Mouse (Mus musculus): ENCODE data around the gene Psap. TPM values are rescaled to one million over a fixed set of nuclear protein-coding genes. Genes with fewer than 3 reads are reported as not detected.

Psap gene
- polyA plus RNA-seq, 1 experiment from 2014 or later, result 1,741 TPM

DNA sequence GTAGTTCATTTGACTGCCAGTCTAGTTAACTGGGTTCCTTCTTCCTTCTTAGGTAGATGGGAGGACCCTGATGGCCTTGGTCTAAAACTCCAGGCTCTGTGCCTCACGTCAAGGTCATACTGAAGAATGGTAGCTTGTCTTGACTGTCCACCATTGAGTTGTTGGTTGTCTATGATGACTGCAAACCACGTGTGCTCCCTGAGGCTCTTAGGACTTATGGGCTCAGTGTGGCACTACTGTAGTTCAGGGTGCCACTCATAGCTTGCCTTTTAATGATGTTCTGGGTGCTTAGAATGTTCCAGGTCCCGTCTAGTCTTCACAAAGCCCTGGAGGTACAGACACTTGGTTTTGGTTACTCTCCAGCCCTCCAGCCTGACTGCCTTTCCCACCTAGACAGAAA is 1.4 kb downstream of the Psap start:
- in situ Hi-C loops (cut with MboI; ENCODE audit: low pct_unique_long_range_greater_than_20kb), result no loop called here
- POLR2A ChIA-PET, result interaction anchor here (0.7 to 1.7 kb wide), 3 partner anchors 11 to 26 kb away, joined by 3 read pairs; no protein-coding TSS in a partner anchor
- no peaks in the 10 kb centered on the region for H3K27me3 ChIP-seq
- CTCF ChIA-PET, result interaction anchor here (0.8 kb wide), 1 partner anchor 15 kb away, joined by 3 read pairs; no protein-coding TSS in a partner anchor
- DNase-seq (ENCODE audit: low read depth, low spot score) (no peak), ATAC-seq (no peak)
- TF ChIP-seq CTCF (IDR thresholded peaks at IDR 0.05), result no peak

- in situ Hi-C loops (cut with MboI; ENCODE audit: low pct_unique_long_range_greater_than_20kb), result no loop called here
- CTCF ChIA-PET, result interaction anchor here (0.8 to 1.0 kb wide), 2 partner anchors 15 to 33 kb away, joined by 3 read pairs; no protein-coding TSS in a partner anchor
- POLR2A ChIA-PET, result interaction anchor here (0.9 kb wide), 1 partner anchor 11 kb away, joined by 3 read pairs; no protein-coding TSS in a partner anchor
- no peak for DNase-seq (ENCODE audit: low read depth, low spot score)
- no peak for TF ChIP-seq CTCF (IDR thresholded peaks at IDR 0.05)
- H3K27me3 ChIP-seq, result no peaks in the 10 kb centered on the region
- ATAC-seq, result no peak
Observed at GRCm38 (mm10) chr10:60279290-60279940, 2.0 kb downstream of the Psap start.

DNA sequence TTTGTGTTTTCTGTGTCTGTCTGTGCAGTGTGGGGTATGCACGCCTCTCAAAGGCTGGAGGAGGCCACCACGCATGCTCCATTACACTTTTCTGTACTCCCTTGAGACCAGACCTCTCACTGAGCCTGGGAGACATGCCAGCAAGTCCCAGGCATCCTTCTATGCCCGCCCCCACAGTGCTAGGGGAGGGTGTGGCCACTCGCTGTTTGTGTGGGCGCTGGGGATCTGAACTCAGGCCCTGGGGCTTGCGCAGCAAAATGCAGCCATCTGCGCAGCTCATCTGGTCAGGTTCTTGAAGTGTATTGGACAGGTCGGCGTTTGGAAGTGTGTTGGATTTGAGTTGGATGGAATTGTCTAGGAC is 2.5 kb downstream of the Psap start:
- no peak for DNase-seq (ENCODE audit: low read depth, low spot score)
- no peak for TF ChIP-seq CTCF (IDR thresholded peaks at IDR 0.05)
- ChIA-PET CTCF (interaction anchor here (1.0 kb wide), 1 partner anchor 34 kb away, joined by 3 read pairs; no protein-coding TSS in a partner anchor), POLR2A (interaction anchor here (0.9 kb wide), 1 partner anchor 10 kb away, joined by 3 read pairs; no protein-coding TSS in a partner anchor)
- in situ Hi-C loops (cut with MboI; ENCODE audit: low pct_unique_long_range_greater_than_20kb), result no loop called here
- ATAC-seq, result no peak
- no peaks in the 10 kb centered on the region for H3K27me3 ChIP-seq

- in situ Hi-C loops (cut with MboI; ENCODE audit: low pct_unique_long_range_greater_than_20kb), result no loop called here
- no peak for TF ChIP-seq CTCF (IDR thresholded peaks at IDR 0.05)
- ChIA-PET CTCF (interaction anchor here (1.0 kb wide), 1 partner anchor 34 kb away, joined by 3 read pairs; no protein-coding TSS in a partner anchor), POLR2A (no interaction called here)
- ATAC-seq, result no peak
- no peak for DNase-seq (ENCODE audit: low read depth, low spot score)
- H3K27me3 ChIP-seq, result no peaks in the 10 kb centered on the region
Observed at GRCm38 (mm10) chr10:60280353-60280752, 2.9 kb downstream of the Psap start.

DNA sequence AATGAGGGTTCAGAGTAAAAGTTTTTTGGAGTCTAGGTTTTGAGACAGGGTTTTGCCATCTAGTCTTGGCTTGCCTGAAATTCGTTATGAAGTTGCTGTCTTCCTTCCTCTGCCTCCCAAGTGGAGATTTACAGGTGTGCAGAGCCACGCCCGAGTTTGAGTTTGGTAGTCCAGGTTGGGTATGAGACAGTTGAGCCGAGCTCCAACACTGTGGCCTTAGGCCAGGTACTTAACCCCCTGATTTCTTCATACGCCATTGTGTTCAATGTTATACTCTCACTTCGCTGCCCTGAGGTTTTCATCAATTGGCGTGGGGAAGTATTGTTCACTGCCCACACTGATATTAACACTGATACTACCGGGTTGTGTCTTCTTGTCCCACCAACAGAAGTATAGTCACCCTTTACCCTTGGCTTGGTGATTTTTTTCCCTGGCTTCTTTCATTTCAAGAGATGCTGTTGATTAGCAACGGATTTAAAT is 4.2 kb downstream of the Psap start:
- POLR2A ChIA-PET, result no interaction called here
- CTCF ChIA-PET, result no interaction called here
- no peak for DNase-seq (ENCODE audit: low read depth, low spot score)
- no peak for ATAC-seq
- H3K27me3 ChIP-seq, result no peaks in the 10 kb centered on the region
- no peak for TF ChIP-seq CTCF (IDR thresholded peaks at IDR 0.05)
- in situ Hi-C loops (cut with MboI; ENCODE audit: low pct_unique_long_range_greater_than_20kb), result no loop called here

- ChIA-PET POLR2A (no interaction called here), CTCF (interaction anchor here (1.7 kb wide), 1 partner anchor 124 kb away, joined by 3 read pairs; no protein-coding TSS in a partner anchor)
- no peak for TF ChIP-seq CTCF (IDR thresholded peaks at IDR 0.05)
- no peaks in the 10 kb centered on the region for H3K27me3 ChIP-seq
- in situ Hi-C loops (cut with MboI; ENCODE audit: low pct_unique_long_range_greater_than_20kb), result no loop called here
- DNase-seq (ENCODE audit: low read depth, low spot score) (no peak), ATAC-seq (no peak)
Observed at GRCm38 (mm10) chr10:60282116-60283014, 4.9 kb downstream of the Psap start.

GRCm38 (mm10) chr10:60284248-60284647 is 6.8 kb downstream of the Psap start:
- ChIA-PET POLR2A (interaction anchor here (1.1 kb wide), 1 partner anchor 10 kb away, joined by 4 read pairs; no protein-coding TSS in a partner anchor), CTCF (interaction anchor here (2.4 kb wide), 1 partner anchor 39 kb away, joined by 8 read pairs; no protein-coding TSS in a partner anchor)
- DNase-seq (ENCODE audit: low read depth, low spot score) (no peak), ATAC-seq (no peak)
- no peak for TF ChIP-seq CTCF (IDR thresholded peaks at IDR 0.05)
- no peaks in the 10 kb centered on the region for H3K27me3 ChIP-seq
- in situ Hi-C loops (cut with MboI; ENCODE audit: low pct_unique_long_range_greater_than_20kb), result no loop called here

DNA sequence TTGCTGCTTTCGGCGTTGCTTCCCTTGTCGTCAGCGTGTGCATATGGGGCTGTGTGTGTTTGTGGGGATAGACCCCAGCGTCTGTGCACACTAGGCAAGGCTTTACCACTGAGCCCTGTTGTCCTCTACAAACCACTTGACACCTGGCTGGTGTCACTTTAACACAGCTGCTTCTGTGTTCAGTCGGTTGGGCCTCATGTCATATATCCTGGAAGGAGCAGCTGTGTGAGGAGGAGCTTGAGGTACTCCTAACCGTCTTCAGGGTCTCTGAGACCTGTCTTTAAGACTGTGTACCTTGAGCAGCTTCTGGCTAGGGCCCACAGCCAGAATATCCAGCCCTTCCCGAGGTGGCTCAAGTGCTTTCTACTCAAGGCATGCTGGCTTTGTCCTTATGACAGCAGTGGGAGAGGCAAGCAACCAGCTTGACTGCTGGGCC is 7.3 kb downstream of the Psap start:
- DNase-seq (ENCODE audit: low read depth, low spot score) (no peak), ATAC-seq (no peak)
- ChIA-PET CTCF (interaction anchor here (2.4 kb wide), 1 partner anchor 40 kb away, joined by 8 read pairs; no protein-coding TSS in a partner anchor), POLR2A (interaction anchor here (1.1 kb wide), 1 partner anchor 10 kb away, joined by 4 read pairs; no protein-coding TSS in a partner anchor)
- in situ Hi-C loops (cut with MboI; ENCODE audit: low pct_unique_long_range_greater_than_20kb), result no loop called here
- H3K27me3 ChIP-seq, result no peaks in the 10 kb centered on the region
- no peak for TF ChIP-seq CTCF (IDR thresholded peaks at IDR 0.05)

- POLR2A ChIA-PET, result interaction anchor here (1.1 kb wide), 1 partner anchor 9 kb away, joined by 4 read pairs; no protein-coding TSS in a partner anchor
- in situ Hi-C loops (cut with MboI; ENCODE audit: low pct_unique_long_range_greater_than_20kb), result no loop called here
- H3K27me3 ChIP-seq, result no peaks in the 10 kb centered on the region
- DNase-seq (ENCODE audit: low read depth, low spot score) (no peak), ATAC-seq (no peak)
- TF ChIP-seq CTCF (IDR thresholded peaks at IDR 0.05), result no peak
- CTCF ChIA-PET, result interaction anchor here (2.4 kb wide), 1 partner anchor 40 kb away, joined by 8 read pairs; no protein-coding TSS in a partner anchor
Observed at GRCm38 (mm10) chr10:60285183-60285582, 7.8 kb downstream of the Psap start.

GRCm38 (mm10) chr10:60285676-60286372 is 8.4 kb downstream of the Psap start:
- CTCF ChIA-PET, result interaction anchor here (2.4 kb wide), 1 partner anchor 41 kb away, joined by 8 read pairs; no protein-coding TSS in a partner anchor
- POLR2A ChIA-PET, result no interaction called here
- ATAC-seq, result no peak

More at GRCm38 (mm10) chr10:60285676-60286372, 8.4 kb downstream of the Psap start:
- TF ChIP-seq CTCF (IDR thresholded peaks at IDR 0.05), result no peak
- DNase-seq (ENCODE audit: low read depth, low spot score), result no peak
- H3K27me3 ChIP-seq, result no peaks in the 10 kb centered on the region
- in situ Hi-C loops (cut with MboI; ENCODE audit: low pct_unique_long_range_greater_than_20kb), result no loop called here
